Mouse (Mus musculus) right cerebral cortex, postnatal 25 days (tissue): ENCODE measurements around the gene Rasgrf1.
A peak's percentile ranks its signal among the peaks of the same experiment; 100 is the strongest.
"Not testable (repeated sequence)": the region's sequence is repeated elsewhere in the genome, so short reads cannot be mapped to it uniquely, and the experiment has no call there.

ENCODE experiments used
- DNase-seq: peaks from one replicate; pipeline ENCODE4 v3.0.0; 2022

Rasgrf1 gene

GRCm38 (mm10) chr9:90045191-90045590, 135.5 kb downstream of the Rasgrf1 start:
- DNase-seq, result no peak

- no peak for DNase-seq
Observed at GRCm38 (mm10) chr9:90047937-90048627, 138.4 kb downstream of the Rasgrf1 start.

GRCm38 (mm10) chr9:90053852-90054251, 144.1 kb downstream of the Rasgrf1 start, which contains the start of gene Ctsh:
Gene Ctsh (plus strand): TSS chr9:90054152.
- DNase-seq, result no peak

DNA sequence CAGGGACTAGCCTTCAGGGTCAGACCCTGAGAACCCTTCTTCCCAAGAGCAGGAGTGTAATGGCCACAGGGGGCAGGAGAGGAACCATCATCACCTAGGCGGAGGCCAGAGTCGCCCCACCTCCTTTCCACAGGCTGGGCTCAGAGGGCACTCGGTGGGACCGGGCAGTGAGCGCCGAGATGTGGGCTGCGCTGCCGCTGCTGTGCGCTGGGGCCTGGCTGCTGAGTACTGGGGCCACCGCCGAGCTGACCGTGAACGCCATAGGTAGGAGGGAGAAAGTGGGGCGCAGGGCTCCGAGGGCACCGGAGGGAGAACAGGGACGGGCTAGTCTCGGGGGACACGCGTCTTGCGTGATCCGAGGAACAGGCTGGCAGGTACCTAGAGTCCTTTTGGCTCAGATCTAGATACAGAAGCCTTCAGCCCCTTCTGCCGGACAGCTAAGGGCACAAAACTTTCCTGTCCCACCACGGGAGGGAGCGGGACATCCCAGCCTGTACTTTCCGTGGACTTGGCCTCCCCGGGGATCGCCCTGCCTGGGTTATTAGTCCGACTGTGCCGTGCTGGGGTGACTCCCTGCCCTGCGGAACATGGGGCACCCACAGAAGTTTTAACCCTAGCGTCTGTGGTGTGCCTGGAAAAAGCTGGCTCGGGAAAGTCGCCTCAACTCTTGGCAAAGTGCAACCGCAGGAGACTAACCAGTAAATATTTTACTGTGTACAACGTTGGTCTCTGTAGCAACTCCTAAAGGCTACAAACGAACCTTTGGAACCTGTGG, 144.8 kb downstream of the Rasgrf1 start:
- peak; percentile 17 for DNase-seq

- no peak for DNase-seq
Observed at GRCm38 (mm10) chr9:90055409-90055808, 145.7 kb downstream of the Rasgrf1 start.

DNA sequence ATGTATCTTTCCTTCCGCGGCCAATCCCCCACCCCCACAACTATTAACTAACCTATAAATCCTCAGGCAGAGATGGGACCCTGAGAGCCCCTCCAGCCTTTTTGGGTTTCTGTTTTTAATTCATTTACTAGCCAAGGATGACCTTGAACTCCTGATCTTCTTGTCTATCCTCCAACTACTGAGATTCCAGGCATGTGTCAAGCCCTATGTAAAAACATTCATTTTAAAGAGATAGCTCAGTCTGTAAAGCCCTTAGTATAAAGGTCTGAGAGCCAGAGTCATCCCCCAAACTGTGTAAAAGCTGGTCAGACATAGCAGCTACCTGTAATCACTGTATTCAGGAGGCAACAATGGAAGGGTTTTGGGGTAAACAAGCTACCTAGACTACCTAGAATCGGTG, 146.2 kb downstream of the Rasgrf1 start:
- no peak for DNase-seq

DNA sequence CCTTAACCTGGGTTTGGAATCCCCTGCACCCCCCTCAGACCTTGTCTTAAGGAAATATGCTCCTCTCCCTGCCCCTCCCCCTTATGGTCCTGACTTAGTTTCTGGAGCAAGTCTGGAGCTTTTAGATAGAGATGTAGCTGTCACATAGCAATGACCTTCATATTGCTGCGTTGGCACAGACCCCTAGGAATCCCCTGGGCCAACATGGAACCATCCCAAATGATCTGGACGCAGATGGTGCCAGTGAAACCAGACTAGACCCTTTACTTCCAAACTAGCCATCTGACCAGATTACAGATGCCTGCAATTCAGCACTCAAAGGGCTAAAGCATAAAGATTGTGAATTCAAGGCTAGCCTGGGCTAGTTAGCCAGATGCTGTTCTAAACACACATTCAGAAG, 147.0 kb downstream of the Rasgrf1 start:
- DNase-seq, result no peak

GRCm38 (mm10) chr9:90059828-90060573, 150.3 kb downstream of the Rasgrf1 start:
- no peak for DNase-seq

DNA sequence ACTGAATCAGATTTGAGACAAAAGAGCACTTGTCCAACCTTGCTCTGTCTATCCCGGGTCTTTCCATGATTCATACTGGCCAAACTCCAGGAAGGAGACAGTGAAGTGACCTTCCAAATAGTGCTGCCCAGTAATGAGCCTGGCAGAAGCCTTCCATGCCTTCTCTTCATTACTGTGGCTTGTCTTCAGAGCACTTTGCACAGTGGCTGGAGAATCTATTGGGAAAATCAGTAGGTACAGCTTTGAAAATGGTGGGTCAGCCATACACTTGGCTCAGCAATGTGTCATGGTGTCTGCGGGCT, 150.8 kb downstream of the Rasgrf1 start:
- no peak for DNase-seq

GRCm38 (mm10) chr9:90060932-90061331, 151.2 kb downstream of the Rasgrf1 start:
- not testable (repeated sequence) for DNase-seq

DNA sequence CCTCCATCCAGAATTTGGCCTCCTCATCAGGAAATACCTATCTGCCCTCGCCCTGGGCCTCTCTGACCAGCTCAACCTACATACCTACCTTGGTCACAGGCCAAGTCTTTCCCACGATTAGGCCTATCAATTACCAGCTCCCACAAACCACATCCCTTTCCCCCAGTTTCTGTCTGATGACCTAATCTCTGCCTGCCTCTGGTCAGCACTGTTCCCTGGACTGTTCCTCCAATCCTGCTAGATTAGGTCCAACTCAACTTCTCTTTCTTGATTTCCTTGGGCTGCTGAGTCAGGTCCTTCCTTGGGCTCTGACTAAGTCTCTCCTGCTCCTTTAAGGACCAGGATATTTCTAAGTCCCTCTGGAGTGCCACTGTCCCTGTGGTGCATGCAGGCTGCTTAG, 157.6 kb downstream of the Rasgrf1 start:
- no peak for DNase-seq

GRCm38 (mm10) chr9:90068786-90069185, 159.1 kb downstream of the Rasgrf1 start:
- DNase-seq, result no peak

- DNase-seq, result no peak
Observed at GRCm38 (mm10) chr9:90069485-90069884, 159.8 kb downstream of the Rasgrf1 start.

GRCm38 (mm10) chr9:90070174-90070573, 160.5 kb downstream of the Rasgrf1 start:
- DNase-seq, result no peak

DNA sequence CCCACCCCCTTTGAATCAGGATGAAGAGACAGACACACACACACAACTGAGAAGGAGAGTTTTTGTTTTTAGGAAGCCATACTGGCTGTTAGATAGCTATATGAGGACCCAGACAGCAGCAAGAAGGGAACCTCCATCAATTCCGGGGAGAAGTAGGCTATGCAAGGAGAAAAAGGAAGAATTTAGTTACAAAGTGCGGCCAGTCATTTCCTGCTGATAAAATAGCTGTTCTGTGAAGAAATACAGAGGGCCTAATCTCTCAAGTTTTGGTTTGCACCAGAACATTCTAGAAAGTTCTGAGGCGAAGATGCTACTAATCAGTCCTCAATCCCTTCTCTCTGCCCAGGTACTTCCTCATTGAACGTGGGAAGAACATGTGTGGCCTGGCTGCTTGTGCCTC, 165.6 kb downstream of the Rasgrf1 start:
- no peak for DNase-seq

DNA sequence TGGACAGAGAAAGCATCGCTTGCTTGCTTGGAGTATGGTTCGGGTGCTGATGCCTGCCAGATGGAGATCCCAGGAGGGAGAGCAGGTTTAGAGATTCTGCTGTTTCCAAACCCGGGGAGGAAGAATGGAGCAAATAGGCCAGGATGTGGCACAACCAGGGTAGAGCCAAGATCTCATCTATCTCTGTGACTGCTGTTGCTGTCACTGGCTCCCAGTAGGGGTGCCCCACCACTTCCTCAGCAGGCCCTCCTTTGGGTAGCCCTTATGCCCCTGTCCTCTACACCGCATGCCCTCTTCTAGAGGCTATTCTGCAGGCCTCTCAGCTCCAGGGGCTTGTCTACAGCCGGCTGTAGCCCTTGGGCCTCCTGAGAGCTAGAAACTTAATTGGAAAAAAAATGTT, 166.4 kb downstream of the Rasgrf1 start:
- no peak for DNase-seq
